Comparison of ENCODE assay signal across 10 mouse cellular contexts in genomic region chr5:88981243-88982014, GRCm38 (mm10).
A peak's percentile ranks its signal among the peaks of the same experiment; 100 is the strongest.
DNase-seq lines count a peak whose midpoint lies in the region; ATAC-seq and TF ChIP-seq lines count a peak whose summit lies in the region.
"Had no signal": no experiment of that assay in that cellular context is flagged by ENCODE, and none has a peak within 500 bp of the region (broad histone marks: within the 10 kb centered on the region; RNA-seq: fewer than 3 reads in every experiment).

No protein-coding gene starts in this region.

- H3K36me3 ChIP-seq in heart, embryonic 10.5 days = no peaks in the 10 kb centered on the region
- H3K36me3 ChIP-seq in midbrain, postnatal 0 days (ENCODE audit: insufficient read depth, low read length) = no peaks in the 10 kb centered on the region

- no peak for DNase-seq in heart, embryonic 10.5 days (ENCODE audit: low spot score)
- no peak for DNase-seq in heart, postnatal 14 days
- peak; percentile 22 to 26 for DNase-seq in spleen, postnatal 36 days (ENCODE audit: low spot score in 2 of 2)
- DNase-seq in spleen, adult 12 weeks (ENCODE audit: low spot score) = no peak
- DNase-seq in large intestine, adult 2 months (ENCODE audit: low read depth, low spot score) = peak; percentile 39
- DNase-seq in ovary, postnatal 36 days (ENCODE audit: low spot score) = no peak
- DNase-seq in midbrain, postnatal 0 days (ENCODE audit: low spot score) = no peak
- no peak for DNase-seq in left cerebral cortex, postnatal 4 days
- DNase-seq: adrenal gland, adult 2 months; embryo, embryonic 11 days had no signal

- WGBS in heart, embryonic 10.5 days = 21% methylated on average over 8 of the region's 8 CpGs
- WGBS in large intestine, adult 2 months = 10% methylated on average over 8 of the region's 8 CpGs
- WGBS in midbrain, postnatal 0 days = 66% methylated on average over 8 of the region's 8 CpGs

- intact Hi-C loops in heart, postnatal 14 days (cut with DNase I) = no loop called here
- intact Hi-C loops in left cerebral cortex, postnatal 4 days (cut with DNase I) = no loop called here

- H3K4me1 ChIP-seq in heart, embryonic 10.5 days = peaks cover 12% of the 10 kb centered on the region; the same call in 1 of the 2 replicates
- no peaks in the 10 kb centered on the region for H3K4me1 ChIP-seq in midbrain, postnatal 0 days (ENCODE audit: insufficient read depth, low read length)

- no peak overlapping the region for H3K9ac ChIP-seq in midbrain, postnatal 0 days (replicated peaks; ENCODE audit: low read length, poor library complexity, severe bottlenecking)

- no peaks in the 10 kb centered on the region for H3K27me3 ChIP-seq in heart, embryonic 10.5 days (ENCODE audit: insufficient read depth, poor library complexity, severe bottlenecking)
- H3K27me3 ChIP-seq in midbrain, postnatal 0 days (ENCODE audit: insufficient read depth, low read length) = no peaks in the 10 kb centered on the region

- TF ChIP-seq CTCF in midbrain, postnatal 0 days (IDR thresholded peaks at IDR 0.05) = no peak

- no peaks in the 10 kb centered on the region for H3K9me3 ChIP-seq in heart, embryonic 10.5 days
- H3K9me3 ChIP-seq in midbrain, postnatal 0 days (ENCODE audit: low read length) = no peaks in the 10 kb centered on the region

- peak overlapping the region; percentile 79 for H3K27ac ChIP-seq in heart, embryonic 10.5 days
- H3K27ac ChIP-seq in midbrain, postnatal 0 days (ENCODE audit: low read depth, low read length) = no peak overlapping the region

- no peak overlapping the region for H3K4me3 ChIP-seq in heart, embryonic 10.5 days
- no peak overlapping the region for H3K4me3 ChIP-seq in midbrain, postnatal 0 days (ENCODE audit: low read depth, low read length)

- ATAC-seq in midbrain, postnatal 0 days (ENCODE audit: low FRiP score) = no peak

- H3K4me2 ChIP-seq in midbrain, postnatal 0 days (ENCODE audit: low read depth, low read length, poor library complexity, severe bottlenecking) = no peak overlapping the region

Comparison
In these comparisons a context has a peak if more than half of its experiments do, and no peak if none do; other contexts are left out.
1. DNase-seq: peak in spleen, postnatal 36 days (2 of 2) and large intestine, adult 2 months (single experiment); none in heart, embryonic 10.5 days (single experiment), heart, postnatal 14 days (0 of 2), spleen, adult 12 weeks (single experiment), ovary, postnatal 36 days (single experiment), midbrain, postnatal 0 days (single experiment) and left cerebral cortex, postnatal 4 days (single experiment).